Mouse (Mus musculus) brain, embryonic 14.5 days (tissue): ENCODE data around the gene Vmn1r31.

Experiments
- CTCF ChIP-seq: fragments of 200-500 bp; IDR thresholded peaks from 2 replicates; pipeline ENCODE4 v1.5.1; 2012; ENCODE audit warnings: inconsistent platforms, mild to moderate bottlenecking, moderate library complexity, borderline replicate concordance; ENCODE audit not compliant: insufficient read depth, insufficient read length; ENCODE audit errors: extremely low read depth
- POLR2A ChIP-seq: fragments of 200-500 bp; IDR thresholded peaks from 2 replicates; pipeline ENCODE4 v1.6.1; 2012; ENCODE audit warnings: mild to moderate bottlenecking, inconsistent platforms, borderline replicate concordance; ENCODE audit not compliant: poor library complexity, insufficient read depth, insufficient read length, severe bottlenecking; ENCODE audit errors: extremely low read depth

GRCm38 (mm10) chr6:58443285-58443684 lies 31.8 kb downstream of the Vmn1r31 start, which contains the start of gene Vmn1r30:
- TF ChIP-seq CTCF, result no peak
- TF ChIP-seq POLR2A, result no peak
